Mouse (Mus musculus) cerebellum, postnatal 36 days (tissue): Measurements from ENCODE around the gene Mup4.
A peak's percentile ranks its signal among the peaks of the same experiment; 100 is the strongest.
"Not testable (repeated sequence)": the region's sequence is repeated elsewhere in the genome, so short reads cannot be mapped to it uniquely, and the experiment has no call there.

Source experiments
- DNase-seq, 2 experiments: peaks; one replicate each; pipeline ENCODE4 v3.0.0; 2021 to 2022; ENCODE audit warnings: mixed read lengths in 2 of 2

The Mup4 gene

DNA sequence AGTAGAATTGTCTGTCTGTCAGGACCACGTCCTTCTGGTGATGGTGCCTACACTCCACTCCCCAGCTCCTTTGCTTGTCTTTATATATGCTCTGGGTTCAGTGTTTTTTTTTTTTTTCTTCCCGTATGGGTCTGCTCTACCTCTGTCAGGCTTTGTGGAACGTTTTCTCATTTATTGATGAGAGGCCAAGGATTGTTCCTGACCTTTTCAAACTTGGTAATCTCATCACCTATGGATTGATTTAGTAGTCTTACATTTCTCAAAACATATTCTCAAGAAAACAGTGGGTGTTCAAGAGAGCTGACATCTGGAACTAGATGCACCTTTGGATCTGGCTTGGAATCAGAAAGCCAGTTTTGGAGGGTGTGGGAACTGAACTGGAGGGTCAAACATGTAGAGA, at the start of gene Mup4:
Gene Mup4 (minus strand): TSS at position 101 of the 400 bp plus-strand sequence.
- no peak for DNase-seq

DNA sequence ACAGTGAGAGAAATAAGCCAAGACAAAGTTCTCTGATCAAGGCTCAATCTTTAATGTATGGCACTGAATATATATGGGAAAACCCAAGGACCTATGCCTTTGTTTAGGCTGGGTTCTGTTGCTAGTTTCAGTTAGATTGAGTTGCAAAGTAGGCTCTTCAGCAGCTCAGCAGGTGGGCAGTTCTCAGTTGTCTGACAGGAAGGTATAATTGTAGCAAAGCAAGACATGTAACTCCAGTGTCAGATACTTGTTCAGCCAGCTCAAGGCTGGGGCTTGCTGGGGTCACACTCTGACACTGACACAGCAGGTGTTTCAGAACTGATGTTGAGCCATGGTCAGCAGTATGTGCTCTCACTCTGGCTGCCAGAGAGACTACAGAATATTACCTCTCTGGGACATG, 37.4 kb upstream of the Mup4 start:
- DNase-seq = not testable (repeated sequence)

DNA sequence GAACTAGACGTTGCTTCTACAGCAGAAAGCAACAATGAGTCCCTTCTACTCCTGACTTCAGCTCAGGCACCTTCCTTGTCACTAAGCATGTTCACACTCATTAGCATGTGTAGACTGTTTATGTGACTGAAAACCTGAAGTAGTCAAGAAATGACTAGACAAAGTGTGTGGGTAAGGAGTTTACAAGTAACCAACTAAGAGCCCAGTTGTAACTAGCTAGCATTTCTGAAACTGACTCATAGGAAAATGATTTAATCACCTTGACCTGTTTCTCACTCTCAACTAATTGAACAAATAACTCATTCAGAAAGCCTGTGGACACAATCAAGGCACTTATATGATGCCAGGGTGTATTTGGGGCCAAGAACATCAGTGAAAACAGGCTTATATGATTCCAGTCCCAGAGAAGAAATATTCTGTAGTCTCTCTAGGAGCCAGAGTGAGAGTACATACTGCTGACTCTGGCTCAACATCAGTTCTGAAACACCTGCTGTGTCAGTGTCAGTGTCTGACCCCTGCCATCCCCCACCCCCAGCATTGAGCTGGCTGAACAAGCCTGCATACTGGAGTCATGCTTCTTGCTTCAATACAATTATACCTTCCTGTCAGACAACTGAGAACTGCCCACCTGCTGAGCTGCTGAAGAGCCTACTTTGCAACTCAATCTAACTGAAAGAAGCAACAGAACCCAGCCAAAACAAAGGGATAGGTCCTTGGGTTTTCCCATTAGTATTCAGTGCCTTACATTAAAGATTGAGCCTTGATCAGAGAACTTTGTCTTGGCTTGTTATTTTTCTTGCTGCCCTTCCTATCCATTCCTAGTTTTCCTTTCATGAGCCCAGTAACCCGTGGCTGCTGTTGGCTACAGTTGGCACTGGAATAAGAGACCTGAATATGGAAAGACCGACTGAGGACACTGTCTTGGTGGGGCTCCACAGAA, 3.2 kb upstream of the Mup4 start, which contains the start of gene Mup6:
Gene Mup6 (plus strand): TSS at position 890 of the 940 bp plus-strand sequence.
- DNase-seq = no peak

DNA sequence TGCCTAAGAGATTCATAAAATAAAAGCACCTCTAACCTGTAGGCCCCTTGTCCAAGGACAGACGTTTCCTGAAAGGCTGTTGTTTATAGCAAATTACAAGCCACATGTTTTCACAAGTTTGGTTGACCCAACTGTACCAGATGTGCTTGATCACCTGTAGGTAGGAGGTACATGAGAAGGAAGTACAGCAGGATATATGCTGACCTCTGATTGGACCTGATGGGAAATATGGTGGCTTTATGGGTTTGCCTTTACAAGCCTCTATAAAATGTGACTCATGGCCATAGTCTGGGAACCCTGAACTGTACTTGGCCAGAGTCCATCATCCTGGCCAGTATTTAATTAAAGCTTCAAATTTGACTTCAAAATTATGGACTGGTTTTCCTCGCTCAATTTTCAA, 23.0 kb downstream of the Mup4 start:
- DNase-seq = no peak

DNA sequence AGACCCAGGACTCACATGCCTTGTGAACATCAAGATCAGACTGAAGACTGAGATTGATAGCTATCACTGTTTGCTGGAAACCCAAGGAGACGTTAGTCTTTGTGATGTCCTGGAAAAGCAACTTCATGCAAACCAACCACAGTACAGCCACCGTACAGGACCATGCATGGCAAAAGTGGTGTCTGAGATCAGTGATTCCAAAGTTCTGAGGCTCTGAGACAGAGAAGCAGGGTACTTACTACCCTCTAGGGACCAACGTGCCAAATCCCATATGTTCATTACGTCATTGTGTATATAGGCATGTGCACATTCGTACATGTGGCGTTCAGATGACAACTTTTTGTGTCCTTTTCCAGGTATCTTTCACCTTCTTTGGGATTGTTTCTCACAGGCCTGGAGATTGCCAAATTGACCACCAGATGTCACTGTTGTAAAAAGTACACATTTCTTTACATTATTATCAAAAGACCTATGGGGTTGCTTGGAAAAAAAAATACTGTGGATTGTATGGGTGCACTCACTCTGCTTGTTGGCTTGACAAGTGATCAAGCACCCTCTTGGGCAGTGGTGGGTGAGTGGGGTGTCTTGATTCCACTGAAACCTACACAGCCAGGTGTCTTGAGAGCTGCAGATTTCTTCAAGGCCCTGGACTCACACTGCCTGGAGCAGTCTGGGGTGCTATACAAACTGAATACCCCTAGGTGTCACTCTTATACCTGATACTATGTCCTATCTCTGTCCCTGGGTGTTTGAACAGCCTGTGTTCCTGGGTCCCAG, 27.8 kb downstream of the Mup4 start:
- DNase-seq = peak in 1 of 2 experiments; percentile 31

DNA sequence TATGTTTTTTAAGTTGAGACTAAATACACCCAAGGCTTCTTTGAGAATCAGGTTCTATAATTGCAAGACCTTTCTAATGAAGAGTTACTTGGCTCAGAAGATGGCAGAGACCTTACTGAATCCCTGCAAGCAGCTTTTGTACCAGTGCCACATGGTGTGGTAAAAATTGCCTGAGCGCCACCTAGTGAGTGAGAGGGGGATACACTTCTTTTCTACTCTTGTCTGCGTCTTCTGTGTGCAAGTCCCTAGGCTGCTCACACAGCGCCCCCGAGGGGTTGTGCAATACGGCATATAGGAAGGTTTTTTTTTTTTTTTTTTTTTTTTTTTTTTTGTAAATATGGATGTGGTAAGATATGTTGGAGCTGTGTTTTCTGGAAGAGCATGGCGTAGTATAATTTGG, 32.2 kb downstream of the Mup4 start:
- peak; percentile 68 for DNase-seq

DNA sequence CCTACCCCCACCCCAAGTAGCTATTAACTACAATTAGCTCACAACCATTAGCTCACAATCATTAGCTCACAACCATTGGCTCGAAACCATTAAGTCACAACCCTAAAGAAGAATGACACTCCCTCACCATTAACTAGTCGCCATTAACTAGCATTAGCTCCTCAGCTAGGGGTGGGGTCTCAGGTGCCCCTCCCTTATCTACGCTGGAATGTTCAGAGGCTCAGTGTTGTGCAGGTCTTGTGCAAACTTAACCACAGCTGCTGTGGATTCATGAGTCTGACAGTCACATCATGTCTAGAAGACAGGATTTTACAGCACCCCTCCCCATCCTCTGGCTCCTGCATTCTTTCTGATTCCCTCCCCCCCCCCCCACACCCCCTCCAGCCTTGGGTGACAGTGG, 32.8 kb downstream of the Mup4 start:
- no peak for DNase-seq

DNA sequence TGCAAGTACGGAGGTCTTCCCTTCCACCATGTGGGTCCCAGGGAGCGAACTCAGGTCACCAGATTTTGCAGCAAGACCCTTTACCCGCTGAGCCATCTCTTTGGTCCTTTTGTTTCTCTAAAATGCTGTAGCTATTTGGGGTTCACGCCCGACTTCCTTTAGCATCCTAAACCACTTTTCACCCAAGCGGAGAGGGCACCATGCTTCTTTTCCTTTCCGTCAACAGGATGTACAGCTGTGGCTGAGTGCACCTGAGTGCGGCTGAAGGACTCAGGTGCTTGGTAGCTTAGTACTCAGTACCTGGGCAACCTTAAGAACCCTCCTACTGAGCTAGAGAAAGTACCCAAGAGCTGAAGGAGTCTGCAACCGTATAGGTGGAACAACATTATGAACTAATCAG, 35.4 kb downstream of the Mup4 start:
- DNase-seq = no peak

DNA sequence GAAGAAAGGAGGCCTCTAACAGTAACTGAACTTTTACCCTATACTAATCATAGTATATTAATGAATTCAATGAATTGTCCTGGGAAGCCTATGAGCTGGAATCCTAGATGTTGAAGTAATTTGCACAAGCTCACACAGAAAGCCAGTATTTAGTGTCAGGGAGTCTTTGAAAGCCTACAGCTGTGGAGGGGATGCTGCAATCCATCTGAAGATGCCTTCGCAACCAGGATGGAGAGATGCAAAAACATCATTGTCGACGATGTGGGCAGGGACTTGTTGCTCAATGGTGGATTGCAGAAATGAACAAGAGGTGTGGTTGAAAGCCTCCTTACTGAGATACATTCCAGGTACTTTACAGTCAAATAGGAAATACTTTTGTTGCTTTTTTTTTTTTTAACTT, 42.5 kb downstream of the Mup4 start:
- DNase-seq = no peak

DNA sequence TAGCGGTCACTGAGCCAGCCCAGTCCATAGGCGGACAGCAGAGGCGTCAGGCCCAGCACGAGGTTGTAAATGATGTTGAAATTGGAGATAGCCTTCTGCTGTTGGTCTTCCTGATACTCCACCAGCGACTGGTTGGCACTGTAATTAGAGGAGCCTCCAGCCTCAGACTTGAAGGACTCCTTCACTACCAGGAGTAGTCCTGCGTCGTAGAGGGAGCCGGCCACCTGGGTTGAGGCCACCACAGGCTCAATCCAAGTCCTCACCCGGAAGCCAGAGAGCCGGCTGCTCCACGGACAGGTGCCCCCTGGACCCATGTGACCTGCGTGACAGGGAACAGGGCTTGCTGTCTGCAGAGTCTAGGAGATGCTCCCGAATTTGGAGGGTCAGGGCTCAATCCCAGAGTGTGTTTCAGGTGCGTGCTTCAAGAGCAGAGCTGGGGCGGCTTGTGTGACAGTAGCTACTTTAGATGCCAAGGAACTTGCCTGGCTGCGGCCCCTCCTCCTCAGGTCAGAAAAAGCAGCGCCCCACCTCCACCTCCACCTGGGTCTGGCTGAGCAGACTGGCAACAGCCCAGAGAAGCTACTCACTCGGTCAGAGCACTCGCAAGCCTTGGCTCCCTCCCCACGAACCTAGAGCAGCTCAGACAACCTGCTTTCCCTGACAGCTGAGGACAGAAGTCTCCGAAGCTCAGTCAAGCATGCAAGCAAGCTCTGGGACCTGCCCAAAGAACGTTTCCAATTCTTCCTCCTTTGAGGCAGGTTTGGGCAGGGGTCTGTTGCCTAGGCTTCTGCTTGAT, 45.7 kb downstream of the Mup4 start, which contains the start of gene Slc46a2:
Gene Slc46a2 (minus strand): TSS at position 449 of the 796 bp plus-strand sequence.
- DNase-seq = peak; percentile 39 to 47

DNA sequence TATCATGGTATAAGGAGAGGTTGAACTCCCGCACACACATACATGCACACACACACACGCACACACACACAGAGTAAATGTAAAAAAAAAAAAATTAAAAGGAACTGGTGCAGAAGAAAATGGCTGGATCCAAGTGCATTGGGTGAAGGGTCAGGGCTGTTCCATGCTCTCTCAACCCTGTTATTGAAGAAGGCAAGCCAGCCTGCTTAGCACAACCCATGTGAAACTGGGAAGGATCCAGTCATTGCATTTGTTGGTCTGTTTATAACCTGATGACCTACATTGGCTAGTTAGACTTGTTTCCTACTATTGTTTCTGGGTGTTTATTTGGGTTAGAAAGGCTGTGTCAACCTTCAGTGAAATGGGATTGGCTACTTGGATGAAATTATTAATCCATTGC, 51.7 kb downstream of the Mup4 start:
- DNase-seq = no peak

DNA sequence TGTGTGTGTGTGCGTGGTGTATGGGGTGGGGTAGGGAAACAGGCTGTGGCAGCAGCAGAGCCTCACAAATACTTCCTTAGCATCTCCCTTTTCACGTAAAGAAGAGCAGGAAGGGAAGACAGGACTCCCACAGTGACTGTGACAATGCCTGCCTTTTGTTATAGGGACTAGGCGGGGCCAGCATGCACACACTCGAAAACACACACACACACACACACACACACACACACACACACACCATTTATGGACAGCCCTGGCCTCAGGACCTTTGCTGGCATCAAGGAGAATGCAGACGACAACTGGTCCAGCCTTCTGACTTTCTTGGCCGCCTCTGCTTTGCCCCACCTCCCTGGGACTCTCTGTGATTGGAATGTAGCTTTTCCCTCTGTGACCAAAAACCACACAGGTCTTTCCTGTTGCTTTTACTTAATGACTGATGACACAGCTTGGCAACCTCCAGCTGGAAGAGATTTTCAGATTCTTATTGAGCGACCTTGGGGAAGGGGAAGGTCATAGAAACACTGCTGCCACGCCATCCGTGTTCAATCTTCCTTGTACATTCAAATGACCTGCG, 52.8 kb downstream of the Mup4 start:
- DNase-seq = no peak

DNA sequence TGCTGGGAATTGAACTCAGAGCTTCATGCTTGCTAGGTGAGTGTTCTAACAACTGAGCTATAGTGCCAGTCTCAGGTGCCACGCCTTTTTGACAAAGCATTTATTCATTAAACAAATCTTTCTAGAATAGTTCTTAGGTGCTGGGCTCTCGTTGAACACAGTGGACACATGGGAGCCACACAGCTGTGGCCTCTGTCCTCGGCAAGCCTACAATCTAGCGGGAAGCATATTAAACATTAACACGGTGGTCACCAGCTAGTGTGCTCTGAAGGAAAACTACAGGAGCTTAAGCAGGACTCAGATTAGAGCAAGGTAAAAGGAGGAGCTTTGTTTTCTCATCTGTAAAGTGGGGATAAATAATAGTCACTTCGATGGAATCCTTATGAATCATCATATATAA, 53.4 kb downstream of the Mup4 start:
- no peak for DNase-seq
